Mouse (Mus musculus) induced T-regulatory cell, adult 2 months (primary cell): ENCODE results near the gene Zbtb11.
"Not testable (repeated sequence)": the region's sequence is repeated elsewhere in the genome, so short reads cannot be mapped to it uniquely, and the experiment has no call there.

ENCODE experiments used
- DNase-seq: peaks from one replicate; pipeline ENCODE4 v3.0.0-alpha.2; 2012; ENCODE audit warnings: low read depth

Zbtb11 gene

GRCm38 (mm10) chr16:56038090-56038489, 64.4 kb downstream of the Zbtb11 start:
- no peak for DNase-seq

DNA sequence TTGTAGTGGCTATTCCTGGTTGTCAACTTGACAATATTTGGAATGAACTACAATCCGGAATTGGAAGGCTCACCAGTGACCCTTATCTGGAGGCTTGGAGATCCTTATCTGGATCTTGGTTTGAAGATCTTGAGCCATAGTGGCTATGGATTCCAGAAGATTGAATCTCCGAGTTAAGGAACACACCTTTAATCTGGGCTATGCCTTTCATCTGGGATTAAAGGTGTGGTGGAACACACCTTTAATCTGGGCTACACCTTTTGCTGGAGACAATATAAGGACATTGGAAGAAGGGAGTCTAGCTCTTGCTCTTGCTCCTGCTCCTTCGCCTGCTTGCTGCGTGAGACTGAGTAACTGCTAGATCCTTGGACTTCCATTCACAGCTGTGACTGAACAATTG, 74.4 kb downstream of the Zbtb11 start, which contains the start of gene Senp7:
Senp7 (plus strand) TSS at position 301 of the 400 bp plus-strand sequence.
- DNase-seq: not testable (repeated sequence)

DNA sequence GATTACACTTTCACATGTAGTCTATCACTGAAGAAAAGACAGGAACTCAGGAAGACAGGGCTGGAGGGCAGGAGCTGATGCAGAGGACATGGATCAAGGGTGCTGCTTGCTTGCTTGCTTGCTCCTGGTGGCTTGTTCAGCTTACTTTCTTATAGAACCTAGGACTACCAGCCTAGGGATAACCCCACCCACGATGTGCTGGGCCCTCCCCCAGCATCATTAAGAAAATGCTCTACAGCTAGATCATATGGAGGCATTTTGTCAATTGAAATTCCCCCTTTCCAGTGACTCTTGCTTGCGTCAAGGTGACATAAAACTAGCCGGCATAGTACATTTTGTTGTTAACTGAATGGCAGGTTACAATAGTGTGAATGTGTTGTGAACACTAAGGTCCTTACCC, 82.2 kb downstream of the Zbtb11 start:
- DNase-seq: no peak

GRCm38 (mm10) chr16:56056944-56057590, 83.4 kb downstream of the Zbtb11 start:
- no peak for DNase-seq

- DNase-seq: no peak
Measured at GRCm38 (mm10) chr16:56058151-56058550, 84.5 kb downstream of the Zbtb11 start.
